Mouse (Mus musculus) mesoderm, embryonic 11.5 days (tissue): ENCODE measurements around the gene Ak9.

Source experiments
- DNase-seq: peaks from one replicate; pipeline ENCODE4 v3.0.0-alpha.2; 2012; ENCODE audit warnings: low read depth, low spot score

Ak9 gene

DNA sequence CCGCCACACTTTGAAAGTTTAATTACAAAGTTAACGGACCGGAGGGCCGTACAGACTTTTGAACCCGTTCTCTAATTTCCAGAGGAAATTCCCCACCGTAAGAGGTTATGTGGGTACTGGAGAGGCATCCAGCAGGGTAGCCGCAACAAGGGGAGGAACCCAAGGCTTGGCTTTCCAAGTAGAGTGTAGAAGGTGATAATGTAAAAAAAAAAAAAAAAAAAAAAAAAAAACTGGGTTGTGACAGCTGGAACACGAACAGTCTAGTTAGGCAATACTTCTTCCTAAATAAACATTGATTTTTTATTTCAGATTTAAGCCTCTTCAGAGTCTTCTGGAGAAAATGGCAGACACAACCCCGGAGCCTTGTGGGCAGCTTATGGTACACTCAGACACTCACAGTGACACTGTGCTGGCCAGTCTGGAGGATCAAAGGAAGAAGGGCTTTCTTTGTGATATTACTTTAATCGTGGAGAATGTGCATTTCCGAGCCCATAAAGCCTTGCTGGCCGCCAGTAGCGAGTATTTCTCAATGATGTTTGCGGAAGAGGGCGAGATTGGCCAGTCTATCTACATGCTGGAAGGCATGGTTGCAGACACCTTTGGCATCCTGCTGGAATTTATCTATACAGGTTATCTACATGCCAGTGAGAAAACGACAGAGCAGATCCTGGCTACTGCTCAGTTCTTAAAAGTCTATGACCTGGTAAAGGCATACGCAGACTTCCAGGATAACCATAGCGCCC is 147.2 kb downstream of the Ak9 start:
- DNase-seq, result no peak

DNA sequence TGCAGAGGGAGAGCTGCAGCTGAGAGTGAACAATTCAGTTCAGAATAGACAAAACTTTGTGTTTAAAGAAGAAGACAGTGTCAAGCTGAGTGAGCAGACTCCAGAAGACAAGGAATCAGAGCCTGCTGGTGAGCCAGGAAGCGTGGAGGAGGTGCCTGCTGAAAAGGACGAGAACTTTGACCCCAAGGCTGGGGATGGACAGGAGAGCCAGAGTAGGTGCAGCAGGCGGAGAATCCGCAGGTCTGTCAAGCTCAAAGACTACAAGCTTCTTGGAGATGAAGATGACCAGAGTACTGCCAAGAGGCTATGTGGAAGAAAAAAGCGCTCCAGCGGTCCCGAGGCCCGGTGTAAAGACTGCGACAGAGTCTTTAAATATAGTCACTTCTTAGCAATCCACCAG is 147.9 kb downstream of the Ak9 start:
- DNase-seq, result no peak

DNA sequence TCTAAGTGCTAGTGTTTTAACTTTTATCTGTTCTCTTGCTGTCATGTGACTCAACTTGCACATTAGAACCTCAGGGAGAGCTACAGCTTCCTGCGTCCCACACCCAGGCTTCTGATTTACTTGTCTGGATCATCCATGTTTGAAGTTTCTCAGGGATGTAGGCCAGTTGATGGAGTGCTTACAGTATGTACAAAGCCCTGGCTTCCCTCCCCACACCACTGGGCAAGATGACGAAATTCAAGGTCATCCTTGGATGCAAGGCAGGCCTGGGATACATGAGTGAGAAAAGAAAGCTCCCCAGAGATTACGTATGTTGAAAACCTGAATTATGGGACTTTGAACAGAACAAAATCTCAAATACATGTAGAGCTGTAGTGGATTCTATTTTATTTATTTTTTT is 149.0 kb downstream of the Ak9 start:
- no peak for DNase-seq

DNA sequence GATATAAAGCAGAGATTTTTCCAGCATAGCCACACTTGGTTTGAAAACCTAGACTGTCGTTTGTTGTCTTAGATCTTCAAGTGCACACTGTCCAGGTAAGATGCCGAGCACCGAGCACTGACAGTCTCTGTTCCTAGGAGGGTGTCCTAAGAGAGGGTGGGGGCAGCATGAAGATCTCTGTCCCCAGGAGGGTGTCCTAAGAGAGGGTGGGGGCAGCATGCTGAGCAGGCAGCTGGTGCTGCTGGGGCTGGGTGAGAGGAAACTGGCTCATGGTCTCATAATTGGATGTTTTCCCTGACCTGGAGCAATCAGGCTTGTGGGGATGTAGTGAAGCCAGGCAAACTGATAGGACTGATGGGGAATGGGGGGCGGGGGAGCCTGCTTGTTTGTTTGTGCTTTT is 156.2 kb downstream of the Ak9 start:
- no peak for DNase-seq

DNA sequence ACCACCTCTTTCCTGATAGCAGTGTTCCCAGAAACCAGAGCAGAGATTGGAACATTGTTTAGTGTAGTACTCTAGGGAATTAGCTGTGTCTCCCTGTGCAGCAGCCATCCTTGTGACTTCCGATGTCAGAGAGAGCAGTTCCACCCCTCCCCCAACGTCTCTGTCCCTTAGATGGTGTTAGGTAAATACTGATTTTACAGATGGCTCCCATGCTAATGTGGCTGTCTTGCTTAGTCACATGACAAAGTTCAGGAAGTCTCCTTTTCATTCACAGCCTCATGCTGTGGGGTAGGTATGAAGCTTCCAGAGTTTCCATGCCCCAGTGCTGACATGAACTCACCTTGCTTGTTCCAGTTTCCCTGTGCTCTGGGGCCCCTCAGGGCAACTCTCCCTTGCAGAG is 156.7 kb downstream of the Ak9 start:
- no peak for DNase-seq

DNA sequence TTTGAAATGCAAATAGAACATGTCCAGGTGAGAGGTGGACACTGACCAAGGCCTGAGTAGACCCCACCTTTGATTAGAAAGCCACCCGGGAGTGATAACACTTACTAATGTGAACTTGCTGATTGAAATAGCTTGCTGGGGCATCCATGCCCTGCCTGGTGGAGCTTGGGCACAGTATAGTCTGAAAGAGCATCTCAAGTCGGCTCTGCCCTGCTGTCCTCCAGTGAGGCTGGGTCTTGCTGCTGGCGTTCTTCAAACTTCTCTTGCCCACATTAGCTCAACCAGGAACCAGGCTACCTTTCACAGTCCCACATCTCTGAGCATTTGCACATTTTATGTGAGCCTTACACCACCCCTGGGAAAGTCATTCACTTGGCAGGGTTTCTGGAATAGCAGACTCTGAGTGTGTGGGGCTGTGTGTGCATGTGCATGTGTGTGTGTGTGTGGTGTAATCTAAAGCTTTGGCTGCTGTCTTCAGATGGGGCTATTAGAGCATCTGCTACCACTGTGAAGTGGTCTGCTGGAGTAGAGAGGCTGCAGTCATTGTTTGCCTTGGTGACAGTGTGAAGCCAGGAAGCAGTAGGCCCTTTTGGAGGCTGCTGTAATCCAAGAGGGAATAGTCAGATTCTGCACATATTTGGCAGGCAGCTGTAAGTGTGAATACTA is 157.4 kb downstream of the Ak9 start:
- DNase-seq, result no peak

DNA sequence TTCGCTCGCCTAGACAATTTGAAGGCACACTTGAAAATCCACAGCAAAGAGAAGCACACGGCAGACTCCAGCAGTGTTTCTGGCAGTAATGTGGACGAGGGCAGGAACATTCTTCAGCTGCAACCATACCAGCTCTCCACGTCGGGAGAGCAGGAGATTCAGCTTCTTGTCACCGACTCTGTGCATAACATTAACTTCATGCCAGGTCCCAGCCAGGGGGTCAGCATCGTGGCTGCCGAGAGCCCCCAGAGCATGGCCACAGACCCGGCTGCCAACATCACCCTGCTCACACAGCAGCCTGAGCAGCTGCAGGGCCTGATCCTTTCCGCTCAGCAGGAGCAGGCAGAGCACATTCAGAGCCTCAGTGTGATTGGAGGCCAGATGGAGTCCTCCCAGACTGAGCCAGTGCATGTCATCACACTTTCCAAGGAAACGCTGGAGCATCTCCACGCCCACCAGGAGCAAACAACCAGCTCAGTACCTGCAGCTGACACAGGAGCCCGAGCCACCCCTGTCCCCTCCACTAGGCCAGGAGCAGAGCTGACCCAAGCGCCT is 160.7 kb downstream of the Ak9 start:
- DNase-seq, result no peak

DNA sequence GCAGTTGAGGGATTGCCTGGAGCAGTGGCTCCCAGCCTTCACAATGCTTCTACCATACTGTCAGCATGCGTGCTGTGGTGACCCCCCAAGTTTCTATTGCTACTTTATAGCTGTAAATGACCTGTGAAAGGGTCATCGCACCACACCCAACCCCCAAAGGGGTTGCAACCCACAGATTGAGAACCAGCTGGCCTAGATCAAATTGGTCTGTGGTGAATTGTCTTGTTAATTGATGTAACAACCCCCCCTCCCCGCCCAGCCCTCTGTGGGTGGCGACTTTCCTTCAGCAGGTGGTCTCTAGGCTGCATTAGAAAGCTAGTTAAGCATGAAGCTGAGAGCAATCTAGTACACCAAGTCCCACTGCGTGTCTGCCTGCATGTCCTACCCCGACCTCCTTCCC is 163.5 kb downstream of the Ak9 start:
- no peak for DNase-seq

DNA sequence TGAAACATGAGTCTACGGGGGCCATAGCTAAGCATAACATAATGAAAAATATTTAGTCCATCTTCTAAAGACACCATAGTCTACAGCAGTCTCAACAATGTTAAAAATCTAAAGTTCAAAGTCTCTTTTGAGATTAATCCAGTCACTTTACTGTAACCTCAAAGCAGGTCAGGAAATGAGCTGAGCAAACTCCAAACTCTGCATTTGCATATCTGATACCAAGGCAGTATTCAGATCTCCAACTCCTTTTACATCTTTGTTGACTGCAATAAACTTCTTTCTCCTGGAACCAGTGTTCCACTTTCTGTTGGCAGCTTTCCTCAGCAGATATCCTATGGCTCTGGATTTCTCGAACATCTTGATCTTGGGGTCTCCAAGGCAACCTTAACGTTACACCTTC is 166.9 kb downstream of the Ak9 start:
- DNase-seq, result no peak

DNA sequence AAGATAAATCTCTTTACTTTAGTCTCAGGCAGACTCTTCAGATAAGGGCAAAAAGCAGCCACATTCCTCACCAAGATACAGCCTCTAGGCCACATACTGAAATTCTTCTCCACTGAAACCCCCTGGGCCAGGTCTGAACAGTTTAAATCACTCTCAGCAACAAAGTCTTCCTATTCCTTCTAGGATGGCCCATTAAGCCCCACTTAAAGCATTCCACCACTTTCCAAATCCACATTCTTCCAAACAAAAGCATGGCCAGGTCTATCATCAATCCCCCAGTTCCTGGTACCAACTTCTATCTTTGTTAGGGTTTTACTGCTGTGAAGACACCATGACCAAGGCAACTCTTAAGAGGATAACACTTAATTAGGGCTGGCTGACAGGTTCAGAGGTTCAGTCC is 168.8 kb downstream of the Ak9 start:
- DNase-seq, result no peak

DNA sequence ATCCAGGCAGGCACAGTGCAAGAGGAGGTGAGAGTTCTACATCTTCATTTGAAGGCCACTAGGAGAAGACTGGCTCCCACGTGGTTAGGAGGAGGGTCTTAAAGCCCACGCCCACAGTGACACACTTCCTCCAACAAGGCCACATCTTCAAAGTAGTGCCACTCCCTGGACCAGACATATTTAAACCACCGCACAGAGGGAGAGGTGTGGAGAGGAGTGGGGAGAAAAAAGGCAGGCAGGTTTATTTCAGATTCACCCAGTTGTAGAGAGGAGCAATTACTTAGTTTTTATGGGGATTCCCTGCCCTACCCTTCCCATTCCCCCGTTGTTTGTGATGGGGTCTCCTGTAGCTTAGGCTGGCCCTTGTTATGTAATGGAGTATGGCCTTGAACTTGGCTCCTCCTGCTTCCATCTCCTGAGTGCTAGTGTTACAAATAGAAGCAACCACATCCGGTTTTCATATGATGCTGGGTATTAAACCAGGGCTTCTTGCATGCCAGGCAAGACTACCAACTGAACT is 169.2 kb downstream of the Ak9 start:
- DNase-seq, result no peak

DNA sequence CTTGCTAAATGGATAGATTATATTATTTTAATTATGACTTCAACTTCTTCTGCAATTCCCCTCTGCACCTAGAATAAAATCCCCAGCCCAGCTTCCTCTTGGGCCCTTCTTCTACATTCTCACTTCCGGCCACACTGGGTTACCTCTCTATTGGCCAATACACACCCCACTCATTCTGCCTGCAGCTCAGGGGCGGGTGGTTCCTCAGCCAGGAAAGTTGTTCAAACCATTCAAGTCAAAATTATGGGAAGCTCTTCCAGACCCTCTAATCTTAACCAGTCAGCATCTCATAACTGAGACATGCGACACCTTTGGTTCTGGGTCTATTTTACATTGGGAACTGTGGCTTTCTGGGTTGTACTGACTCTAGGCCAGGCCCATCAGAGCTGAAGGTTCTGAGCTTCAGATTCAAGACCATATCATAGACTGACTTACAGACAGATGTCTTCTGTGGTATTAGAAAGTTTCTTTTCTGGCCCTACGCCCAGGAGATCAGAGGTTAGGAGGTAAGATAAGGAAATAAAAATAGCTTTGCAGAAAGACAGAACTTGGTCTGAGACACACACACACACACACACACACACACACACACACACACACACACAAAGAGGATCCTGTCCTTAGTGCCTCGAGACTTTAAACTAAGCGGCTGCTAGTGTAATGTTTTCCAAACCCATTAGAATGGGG is 170.1 kb downstream of the Ak9 start:
- DNase-seq, result no peak

DNA sequence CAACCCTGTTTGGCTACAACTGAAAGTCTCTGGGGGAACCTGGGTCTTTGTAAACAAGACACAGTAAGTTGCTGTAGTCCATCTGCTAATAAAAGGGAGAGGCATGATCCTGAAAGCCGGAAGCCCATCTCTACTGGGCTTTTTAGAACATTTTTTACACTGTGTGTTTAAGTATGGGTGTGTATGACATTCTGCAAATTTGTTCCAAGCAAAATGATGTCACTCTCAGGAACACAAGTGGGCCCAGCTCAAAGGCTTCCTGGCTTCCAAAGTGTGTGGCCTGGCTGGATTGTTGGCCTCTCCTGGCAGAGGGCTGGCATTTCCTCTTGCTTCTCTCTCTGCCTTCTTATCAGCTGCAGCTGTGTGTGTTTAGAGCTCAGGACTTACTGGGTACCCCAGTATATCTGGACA is 171.2 kb downstream of the Ak9 start:
- DNase-seq, result no peak

DNA sequence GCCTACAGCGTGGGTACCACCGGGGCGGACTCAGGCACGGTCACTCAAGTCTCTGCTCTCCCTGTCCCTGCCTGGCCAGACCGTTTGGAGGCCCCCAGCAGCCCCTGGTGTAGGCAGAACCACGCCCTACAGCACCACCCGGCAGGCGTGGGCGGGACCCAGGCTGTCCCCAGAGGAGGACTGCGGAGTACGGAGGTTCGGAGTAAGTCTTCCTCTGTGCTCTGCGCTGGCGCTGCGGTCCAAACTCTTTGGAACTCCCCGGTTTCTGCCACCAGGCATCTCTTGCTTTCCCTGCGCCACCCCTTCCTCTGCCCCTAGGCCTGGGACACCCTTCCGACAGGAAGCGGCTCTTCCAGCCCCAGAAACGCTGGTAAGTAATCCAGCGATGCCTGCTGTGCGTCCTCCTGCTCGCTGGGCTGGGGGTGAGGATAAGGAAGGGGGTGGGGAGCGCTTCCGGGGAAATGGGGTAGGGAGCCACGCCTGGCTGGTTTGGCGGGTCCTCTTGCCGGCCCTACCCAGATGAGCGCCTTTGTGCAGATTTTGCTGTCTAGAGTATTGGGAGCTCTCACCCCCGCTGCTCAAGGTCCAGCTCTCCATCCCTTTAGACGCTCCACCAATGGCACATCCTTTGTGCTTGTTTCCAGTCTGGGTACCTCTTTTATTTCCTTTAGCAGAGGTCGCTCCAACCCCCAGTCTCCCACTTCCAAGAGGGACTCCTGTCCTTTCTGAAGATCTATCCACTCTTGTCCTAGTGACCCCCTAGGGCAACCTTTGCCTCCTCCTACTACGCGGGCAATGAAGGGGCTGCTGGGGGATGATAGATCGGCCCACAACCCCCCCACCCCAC is 172.6 kb downstream of the Ak9 start, which contains the start of gene Mical1:
TSS of gene Mical1 (plus strand) at position 144 of the 847 bp plus-strand sequence.
- peak; percentile 64 for DNase-seq

DNA sequence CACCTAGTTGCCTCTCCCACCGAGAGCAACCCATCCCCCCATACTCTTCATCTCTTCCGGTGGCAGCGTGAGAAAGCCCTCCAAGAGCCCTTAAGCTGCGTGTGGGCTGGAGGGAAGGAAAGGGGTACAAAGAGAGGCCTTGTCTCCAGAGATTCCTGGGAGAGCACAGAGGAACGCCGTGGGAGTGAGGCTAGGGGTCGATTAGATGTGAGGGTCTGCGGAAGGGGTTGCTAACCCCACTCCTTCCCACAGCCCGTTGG is 173.2 kb downstream of the Ak9 start:
- peak; percentile 80 for DNase-seq

DNA sequence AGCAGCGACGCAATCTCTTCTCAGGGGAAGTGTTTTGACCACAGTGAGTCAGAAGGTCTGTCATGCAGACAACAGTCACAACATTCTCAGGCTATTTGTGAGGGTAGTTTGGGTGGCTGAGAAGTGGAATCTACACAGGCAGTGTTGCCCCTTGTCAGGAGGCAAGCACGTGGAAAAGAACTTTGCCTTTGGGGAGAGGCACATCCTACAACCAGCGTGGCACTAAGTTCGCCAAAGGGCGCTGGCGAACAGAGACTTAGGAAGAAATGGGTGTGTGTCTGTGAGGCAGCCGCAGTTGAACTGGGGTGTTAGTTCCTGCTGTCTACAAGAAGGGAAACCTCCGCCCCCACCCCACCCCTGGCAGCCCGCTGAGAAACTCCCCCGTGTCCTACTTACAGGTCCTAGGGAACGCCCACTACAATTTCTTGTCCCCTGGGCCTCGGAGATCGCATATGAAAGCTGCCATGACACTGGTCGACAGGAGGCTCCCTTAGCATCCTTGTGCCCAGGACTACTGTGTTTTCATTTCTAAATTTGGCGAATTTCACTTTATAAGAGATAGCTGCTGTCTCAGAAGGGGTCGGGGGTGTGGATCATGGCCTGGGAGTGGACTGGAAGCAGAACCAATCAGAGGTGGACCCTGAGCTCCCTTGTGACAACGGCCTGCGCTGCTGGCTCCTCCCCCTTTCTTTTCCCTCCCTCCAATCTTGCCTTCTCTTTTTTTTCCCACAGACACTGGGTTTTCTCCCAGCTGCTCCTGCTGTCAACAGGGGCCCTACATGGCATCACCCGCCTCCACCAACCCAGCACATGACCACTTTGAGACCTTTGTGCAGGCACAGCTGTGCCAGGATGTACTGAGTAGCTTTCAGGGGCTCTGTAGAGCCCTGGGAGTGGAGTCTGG is 173.8 kb downstream of the Ak9 start:
- DNase-seq, result peak; percentile 76

DNA sequence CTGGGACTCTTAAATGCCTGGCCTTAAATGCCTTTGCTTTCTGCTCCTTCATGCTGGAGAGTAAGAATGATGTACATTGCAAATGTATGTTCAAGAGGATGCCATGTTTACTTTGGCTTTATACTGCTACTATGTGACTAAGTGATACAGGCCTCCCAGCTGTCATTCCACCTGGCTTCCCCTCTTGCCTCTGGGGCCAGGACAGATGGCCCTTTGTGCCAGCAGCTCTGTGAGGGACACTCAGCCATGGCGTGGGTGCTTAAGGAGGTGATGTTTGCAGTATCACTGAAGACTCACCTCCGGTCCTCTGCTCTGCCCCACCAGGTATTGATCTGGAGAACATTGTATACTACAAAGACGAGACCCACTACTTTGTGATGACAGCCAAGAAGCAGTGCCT is 176.2 kb downstream of the Ak9 start:
- DNase-seq, result no peak

DNA sequence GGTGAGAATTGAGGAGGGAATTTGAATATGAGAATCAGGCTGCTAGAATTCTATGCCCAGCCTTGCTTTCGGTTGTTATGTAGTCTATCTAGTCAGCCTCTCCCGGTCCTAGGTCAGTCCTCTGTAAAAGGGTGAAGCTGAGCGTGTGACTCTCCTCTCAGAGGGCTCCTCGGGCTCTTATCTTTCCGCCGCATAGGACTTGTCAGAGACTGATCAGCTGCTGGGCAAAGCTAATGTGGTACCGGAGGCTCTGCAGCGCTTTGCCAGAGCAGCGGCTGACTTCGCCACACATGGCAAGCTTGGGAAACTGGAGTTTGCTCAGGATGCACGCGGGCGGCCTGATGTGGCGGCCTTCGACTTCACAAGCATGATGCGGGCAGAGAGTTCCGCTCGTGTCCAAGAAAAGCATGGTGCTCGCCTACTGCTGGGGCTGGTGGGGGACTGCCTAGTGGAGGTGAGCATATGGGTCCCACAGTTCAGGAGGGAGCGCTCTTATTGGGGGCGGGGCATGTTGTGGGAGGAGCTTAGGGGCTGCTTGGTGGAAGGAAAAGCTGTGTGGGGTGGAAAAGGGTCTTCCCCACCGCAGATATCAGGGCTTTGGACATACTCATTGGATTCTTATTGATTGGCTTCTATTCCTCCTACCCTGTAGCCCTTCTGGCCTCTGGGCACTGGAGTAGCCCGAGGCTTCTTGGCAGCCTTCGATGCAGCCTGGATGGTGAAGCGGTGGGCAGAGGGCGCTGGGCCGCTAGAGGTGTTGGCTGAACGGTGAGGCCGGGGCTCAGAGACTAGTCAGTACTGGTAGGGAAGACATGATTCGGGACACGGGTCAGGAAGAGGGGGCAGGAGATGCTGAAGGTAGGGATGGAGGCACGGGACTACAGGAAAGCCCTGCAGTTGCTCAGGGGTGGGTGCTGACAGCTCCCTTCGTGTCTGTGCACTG is 177.4 kb downstream of the Ak9 start:
- no peak for DNase-seq

DNA sequence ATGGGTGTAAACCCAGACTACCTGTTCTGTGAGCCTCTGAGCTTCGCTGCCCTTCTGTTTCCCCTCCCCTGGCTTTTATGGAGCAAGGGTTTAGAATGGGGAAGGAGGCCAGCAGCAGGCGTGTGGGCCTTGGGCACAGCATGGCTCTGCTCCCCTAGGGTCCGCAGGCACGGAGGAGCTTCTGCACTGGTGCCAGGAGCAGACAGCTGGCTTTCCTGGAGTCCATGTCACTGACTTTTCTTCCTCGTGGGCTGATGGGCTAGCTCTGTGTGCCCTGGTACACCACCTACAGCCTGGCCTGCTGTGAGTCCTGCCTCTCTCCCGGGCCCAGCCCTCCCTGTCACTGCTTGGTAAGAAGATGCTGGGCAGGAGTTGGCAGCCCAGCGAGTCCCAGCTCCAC is 178.7 kb downstream of the Ak9 start:
- no peak for DNase-seq
